Mouse (Mus musculus): ENCODE measurements around the gene Rere. TPM values are rescaled to one million over a fixed set of nuclear protein-coding genes. Genes with fewer than 3 reads are reported as not detected.

Gene Rere
- polyA plus RNA-seq, 1 experiment: 58.8 TPM

- no peaks in the 10 kb centered on the region for H3K4me1 ChIP-seq (ENCODE audit: control insufficient read depth, insufficient read depth, low read length)
- H3K36me3 ChIP-seq (ENCODE audit: control insufficient read depth, insufficient read depth, low read length): peaks cover 12% of the 10 kb centered on the region
- 33% methylated on average over 13 of the region's 13 CpGs for WGBS
- H3K4me3 ChIP-seq (ENCODE audit: insufficient read depth, low read depth, low read length): no peak overlapping the region
- H3K27ac ChIP-seq (ENCODE audit: insufficient read depth, low read depth, low read length): no peak overlapping the region
- TF ChIP-seq POLR2A (IDR thresholded peaks at IDR 0.05; ENCODE audit: low read depth, low read length) (no peak), CTCF (conservative IDR thresholded peaks at IDR 0.05; ENCODE audit: insufficient read depth, insufficient read length, low read depth, low read length) (no peak)
- peak; percentile 82 for DNase-seq
- no peaks in the 10 kb centered on the region for H3K27me3 ChIP-seq (replicated peaks; ENCODE audit: control insufficient read depth, insufficient read depth, low read length)
Observed at GRCm38 (mm10) chr4:150616029-150616420, 334.6 kb downstream of the Rere start.

GRCm38 (mm10) chr4:150616841-150617240, 335.4 kb downstream of the Rere start:
- H3K36me3 ChIP-seq (ENCODE audit: control insufficient read depth, insufficient read depth, low read length): peaks cover 12% of the 10 kb centered on the region
- no peak for TF ChIP-seq POLR2A (IDR thresholded peaks at IDR 0.05; ENCODE audit: low read depth, low read length)
- no peak for TF ChIP-seq CTCF (conservative IDR thresholded peaks at IDR 0.05; ENCODE audit: insufficient read depth, insufficient read length, low read depth, low read length)
- no peaks in the 10 kb centered on the region for H3K4me1 ChIP-seq (ENCODE audit: control insufficient read depth, insufficient read depth, low read length)
- no peaks in the 10 kb centered on the region for H3K27me3 ChIP-seq (replicated peaks; ENCODE audit: control insufficient read depth, insufficient read depth, low read length)
- WGBS: 94% methylated on average over 20 of the region's 20 CpGs
- H3K4me3 ChIP-seq (ENCODE audit: insufficient read depth, low read depth, low read length): no peak overlapping the region
- DNase-seq: no peak
- H3K27ac ChIP-seq (ENCODE audit: insufficient read depth, low read depth, low read length): no peak overlapping the region

- no peaks in the 10 kb centered on the region for H3K4me1 ChIP-seq (ENCODE audit: control insufficient read depth, insufficient read depth, low read length)
- TF ChIP-seq CTCF (conservative IDR thresholded peaks at IDR 0.05; ENCODE audit: insufficient read depth, insufficient read length, low read depth, low read length): no peak
- TF ChIP-seq POLR2A (IDR thresholded peaks at IDR 0.05; ENCODE audit: low read depth, low read length): no peak
- no peak for DNase-seq
- H3K27me3 ChIP-seq (replicated peaks; ENCODE audit: control insufficient read depth, insufficient read depth, low read length): no peaks in the 10 kb centered on the region
- H3K27ac ChIP-seq (ENCODE audit: insufficient read depth, low read depth, low read length): no peak overlapping the region
- H3K4me3 ChIP-seq (ENCODE audit: insufficient read depth, low read depth, low read length): no peak overlapping the region
- H3K36me3 ChIP-seq (ENCODE audit: control insufficient read depth, insufficient read depth, low read length): peaks cover 12% of the 10 kb centered on the region
- whole genome bisulfite sequencing: 73% methylated on average over 7 of the region's 7 CpGs
Observed at GRCm38 (mm10) chr4:150619011-150619410, 337.6 kb downstream of the Rere start.

- no peak for DNase-seq
- H3K36me3 ChIP-seq (ENCODE audit: control insufficient read depth, insufficient read depth, low read length): no peaks in the 10 kb centered on the region; the same call in none of the 2 replicates
- TF ChIP-seq POLR2A (IDR thresholded peaks at IDR 0.05; ENCODE audit: low read depth, low read length) (no peak), CTCF (conservative IDR thresholded peaks at IDR 0.05; ENCODE audit: insufficient read depth, insufficient read length, low read depth, low read length) (no peak)
- no peak overlapping the region for H3K27ac ChIP-seq (ENCODE audit: insufficient read depth, low read depth, low read length)
- H3K27me3 ChIP-seq (replicated peaks; ENCODE audit: control insufficient read depth, insufficient read depth, low read length): no peaks in the 10 kb centered on the region
- H3K4me1 ChIP-seq (ENCODE audit: control insufficient read depth, insufficient read depth, low read length): no peaks in the 10 kb centered on the region; the same call in 1 of the 2 replicates
- H3K4me3 ChIP-seq (ENCODE audit: insufficient read depth, low read depth, low read length): no peak overlapping the region
- 92% methylated on average over 13 of the region's 13 CpGs for WGBS
Observed at GRCm38 (mm10) chr4:150622641-150623040, 341.2 kb downstream of the Rere start.

DNA sequence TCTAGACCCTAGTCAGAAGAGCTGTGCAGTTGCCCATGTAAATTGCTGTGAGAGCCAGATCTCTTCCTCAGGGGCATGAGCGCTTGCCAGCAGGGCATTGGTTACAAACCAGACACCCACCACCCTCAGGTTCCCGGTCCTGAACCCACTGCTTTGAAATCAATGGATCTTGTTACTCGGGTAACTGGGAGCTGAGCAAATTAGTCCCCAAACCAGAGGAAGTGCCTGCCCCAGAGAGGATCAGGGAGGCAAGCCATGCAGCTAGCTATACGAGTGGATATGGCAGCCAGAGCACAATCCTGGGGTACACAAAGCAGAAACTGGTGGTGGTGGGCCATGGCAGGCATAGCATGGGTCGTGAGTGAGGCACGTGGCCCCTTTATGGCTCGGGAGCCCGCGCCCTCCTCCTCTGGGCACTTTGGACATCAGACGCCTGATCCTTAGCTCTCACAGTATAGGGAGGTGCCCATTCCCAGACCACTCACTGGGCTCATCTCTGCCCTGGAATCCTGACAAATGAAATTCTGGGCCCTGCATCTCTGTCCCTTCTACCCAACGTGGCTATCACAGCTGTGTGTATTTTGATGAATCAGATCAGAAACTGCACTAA, 342.9 kb downstream of the Rere start:
- no peak overlapping the region for H3K4me3 ChIP-seq (ENCODE audit: insufficient read depth, low read depth, low read length)
- WGBS: 33% methylated on average over 11 of the region's 11 CpGs
- no peaks in the 10 kb centered on the region; the same call in 1 of the 2 replicates for H3K4me1 ChIP-seq (ENCODE audit: control insufficient read depth, insufficient read depth, low read length)
- no peak for DNase-seq
- H3K27me3 ChIP-seq (replicated peaks; ENCODE audit: control insufficient read depth, insufficient read depth, low read length): no peaks in the 10 kb centered on the region
- no peak overlapping the region for H3K27ac ChIP-seq (ENCODE audit: insufficient read depth, low read depth, low read length)
- TF ChIP-seq CTCF (conservative IDR thresholded peaks at IDR 0.05; ENCODE audit: insufficient read depth, insufficient read length, low read depth, low read length) (no peak), POLR2A (IDR thresholded peaks at IDR 0.05; ENCODE audit: low read depth, low read length) (no peak)
- H3K36me3 ChIP-seq (ENCODE audit: control insufficient read depth, insufficient read depth, low read length): no peaks in the 10 kb centered on the region; the same call in 1 of the 2 replicates

- no peak overlapping the region for H3K4me3 ChIP-seq (ENCODE audit: insufficient read depth, low read depth, low read length)
Observed at GRCm38 (mm10) chr4:150624933-150625332, 343.5 kb downstream of the Rere start.

DNA sequence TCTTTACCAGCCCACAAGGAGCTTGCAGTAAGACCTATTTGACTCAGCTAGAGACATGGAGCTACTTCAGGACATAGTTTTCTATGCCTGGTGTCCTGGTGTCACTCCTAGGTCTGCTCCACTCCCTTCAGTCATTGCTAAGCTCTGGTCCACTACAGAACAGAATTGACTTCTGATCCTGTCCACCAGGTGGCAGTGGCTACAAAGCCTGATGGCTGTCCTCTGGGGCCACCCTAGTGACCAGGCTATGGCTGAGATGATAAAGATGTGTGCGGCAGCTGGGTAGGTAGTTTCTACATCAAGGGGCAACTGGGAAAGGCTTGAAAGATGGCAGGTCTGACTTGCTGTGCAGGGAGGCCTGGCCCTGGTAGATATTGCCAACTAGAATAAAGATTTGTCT, 344.0 kb downstream of the Rere start:
- DNase-seq: peak; percentile 82
- WGBS: 13% methylated on average over 1 of the region's 1 CpGs

More at GRCm38 (mm10) chr4:150624933-150625332, 343.5 kb downstream of the Rere start:
- WGBS: 66% methylated on average over 4 of the region's 4 CpGs
- H3K36me3 ChIP-seq (ENCODE audit: control insufficient read depth, insufficient read depth, low read length): no peaks in the 10 kb centered on the region; the same call in 1 of the 2 replicates
- H3K27ac ChIP-seq (ENCODE audit: insufficient read depth, low read depth, low read length): no peak overlapping the region
- H3K4me1 ChIP-seq (ENCODE audit: control insufficient read depth, insufficient read depth, low read length): no peaks in the 10 kb centered on the region; the same call in 1 of the 2 replicates
- no peaks in the 10 kb centered on the region for H3K27me3 ChIP-seq (replicated peaks; ENCODE audit: control insufficient read depth, insufficient read depth, low read length)
- TF ChIP-seq POLR2A (IDR thresholded peaks at IDR 0.05; ENCODE audit: low read depth, low read length) (no peak), CTCF (conservative IDR thresholded peaks at IDR 0.05; ENCODE audit: insufficient read depth, insufficient read length, low read depth, low read length) (no peak)
- no peak for DNase-seq

More for the DNA sequence above, 344.0 kb downstream of the Rere start:
- TF ChIP-seq POLR2A (IDR thresholded peaks at IDR 0.05; ENCODE audit: low read depth, low read length) (no peak), CTCF (conservative IDR thresholded peaks at IDR 0.05; ENCODE audit: insufficient read depth, insufficient read length, low read depth, low read length) (peak; percentile 87)
- H3K36me3 ChIP-seq (ENCODE audit: control insufficient read depth, insufficient read depth, low read length): no peaks in the 10 kb centered on the region; the same call in 1 of the 2 replicates
- no peaks in the 10 kb centered on the region; the same call in 1 of the 2 replicates for H3K4me1 ChIP-seq (ENCODE audit: control insufficient read depth, insufficient read depth, low read length)
- H3K4me3 ChIP-seq (ENCODE audit: insufficient read depth, low read depth, low read length): no peak overlapping the region
- H3K27me3 ChIP-seq (replicated peaks; ENCODE audit: control insufficient read depth, insufficient read depth, low read length): no peaks in the 10 kb centered on the region
- H3K27ac ChIP-seq (ENCODE audit: insufficient read depth, low read depth, low read length): no peak overlapping the region
